Mouse (Mus musculus): ENCODE data around the gene Rps11.
"Not testable (repeated sequence)": the region's sequence is repeated elsewhere in the genome, so short reads cannot be mapped to it uniquely, and the experiment has no call there.

The Rps11 gene

DNA sequence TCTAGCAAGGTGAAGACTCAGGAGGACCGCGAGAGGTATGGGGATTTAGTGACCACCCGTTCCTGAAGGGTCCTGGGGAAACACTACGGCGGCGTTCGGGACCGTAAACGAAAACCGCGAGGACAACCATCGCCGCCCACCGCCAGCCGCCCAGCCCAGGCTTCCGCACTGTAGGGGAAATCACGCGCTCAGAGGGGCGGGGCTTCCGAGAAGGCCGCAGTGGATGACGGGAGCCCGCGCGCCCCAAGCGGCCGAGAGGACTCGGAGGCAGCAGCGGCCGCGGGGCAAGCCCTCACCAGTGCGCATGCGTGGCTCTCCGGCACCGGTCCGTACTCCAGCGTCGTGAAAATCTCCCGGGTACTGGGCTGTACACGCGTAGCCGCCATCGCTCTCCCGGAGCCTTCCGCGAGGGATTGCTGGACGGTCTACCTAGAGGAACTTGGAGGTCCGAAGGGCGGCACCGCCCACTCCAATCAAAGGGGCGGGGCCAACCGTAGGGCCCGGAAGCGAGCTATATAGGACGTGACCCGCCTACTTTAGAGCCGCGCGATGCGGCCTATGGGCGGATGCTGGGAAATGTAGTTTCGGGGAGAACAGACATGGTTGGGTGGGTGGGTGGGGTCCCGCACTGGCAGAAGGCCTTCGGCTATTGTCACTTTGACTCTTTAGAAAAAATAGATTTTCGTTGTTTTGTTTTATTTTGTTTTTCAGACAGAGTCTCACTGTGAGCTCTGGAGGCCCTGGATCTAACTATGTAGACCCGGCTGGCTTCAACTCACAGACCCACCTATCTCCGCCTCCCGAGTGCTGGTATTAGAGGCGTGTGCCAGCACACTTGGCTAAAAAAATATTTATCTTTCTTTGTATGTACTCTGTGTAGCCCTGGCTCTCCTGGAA, 30.1 kb upstream of the Rps11 start, which contains the start of the genes Pih1d1 and Aldh16a1:
TSS of gene Pih1d1 (plus strand) at position 208 of the 897 bp plus-strand sequence.
TSS of gene Aldh16a1 (minus strand) at position 489 of the 897 bp plus-strand sequence.
- peak; percentile 93 to 97 for DNase-seq (ENCODE audit: low spot score in 2 of 2)

DNA sequence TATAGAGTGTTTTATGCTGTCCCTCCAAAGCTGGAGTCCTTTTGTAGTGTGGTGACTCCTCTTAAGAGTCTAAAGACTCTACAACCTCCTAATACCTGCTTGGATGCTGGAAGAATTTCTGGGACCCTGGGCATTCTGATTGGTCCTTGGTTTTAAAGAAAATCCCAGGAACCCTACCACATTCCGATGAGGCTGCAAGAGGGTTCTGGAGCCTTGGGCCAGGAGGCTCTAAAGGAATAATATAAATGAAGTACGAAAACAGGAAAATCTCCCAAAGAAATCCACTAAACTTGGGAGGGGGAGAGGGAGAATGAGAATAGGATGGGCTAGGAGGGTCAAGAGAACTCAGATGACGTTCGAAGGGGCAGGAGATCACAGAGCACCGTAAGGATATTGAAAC, 29.3 kb upstream of the Rps11 start:
- no peak for DNase-seq (ENCODE audit: low spot score in 2 of 2)

DNA sequence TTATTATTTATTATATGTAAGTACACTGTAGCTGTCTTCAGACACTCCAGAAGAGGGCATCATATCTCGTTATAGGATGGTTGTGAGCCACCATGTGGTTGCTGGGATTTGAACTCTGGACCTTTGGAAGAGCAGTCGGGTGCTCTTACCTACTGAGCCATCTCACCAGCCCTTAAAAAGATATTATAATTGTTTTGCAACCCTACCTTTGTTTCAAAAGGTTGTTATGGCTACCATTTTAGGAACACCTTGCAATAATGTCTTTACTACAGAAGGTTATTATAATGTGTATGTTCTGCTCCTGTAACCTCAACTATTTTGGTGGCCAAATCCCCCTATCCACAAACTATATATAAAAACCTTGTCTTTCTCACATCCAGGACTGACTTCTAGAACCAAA, 28.8 kb upstream of the Rps11 start:
- not testable (repeated sequence) for DNase-seq (ENCODE audit: low spot score in 2 of 2)

DNA sequence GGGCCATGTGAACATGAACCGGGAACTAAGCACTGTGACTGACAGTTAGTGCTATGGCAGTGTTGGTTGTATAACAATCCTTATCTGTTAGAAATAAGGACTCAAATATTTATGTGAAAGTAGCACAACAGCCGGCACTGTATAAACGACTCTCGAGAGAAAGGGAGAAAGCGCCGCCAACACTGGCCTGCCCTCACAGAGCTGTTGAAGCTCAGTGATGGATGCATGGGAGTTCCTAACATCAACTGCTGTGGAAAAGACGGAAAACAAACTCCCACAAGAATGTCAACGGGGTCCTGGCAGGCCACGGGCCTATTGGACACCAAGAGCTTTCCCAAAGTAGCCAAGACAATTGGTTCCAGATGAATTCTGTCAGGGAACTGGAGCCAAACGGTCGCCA, 27.1 kb upstream of the Rps11 start:
- no peak for DNase-seq (ENCODE audit: low spot score in 2 of 2)

DNA sequence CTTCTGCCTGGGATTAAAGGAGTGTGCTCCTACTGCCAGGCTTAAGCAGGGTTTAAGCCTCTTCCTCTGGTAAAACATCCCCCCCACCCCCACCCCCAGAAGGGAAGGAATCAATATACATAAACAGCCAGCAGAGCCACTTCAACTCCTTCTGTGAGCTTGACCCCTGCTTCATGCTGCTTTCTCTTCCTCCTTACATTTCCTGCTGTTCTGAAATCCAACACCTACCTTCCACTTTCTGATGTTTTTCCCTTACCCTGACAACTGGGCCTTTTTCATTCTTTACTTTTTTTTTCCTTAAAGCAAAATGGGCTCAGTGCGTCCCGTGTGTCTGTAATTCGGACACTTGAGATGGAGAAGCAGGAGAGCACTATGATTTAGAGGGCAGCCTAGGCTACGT, 26.1 kb upstream of the Rps11 start:
- DNase-seq (ENCODE audit: low spot score in 2 of 2): no peak

DNA sequence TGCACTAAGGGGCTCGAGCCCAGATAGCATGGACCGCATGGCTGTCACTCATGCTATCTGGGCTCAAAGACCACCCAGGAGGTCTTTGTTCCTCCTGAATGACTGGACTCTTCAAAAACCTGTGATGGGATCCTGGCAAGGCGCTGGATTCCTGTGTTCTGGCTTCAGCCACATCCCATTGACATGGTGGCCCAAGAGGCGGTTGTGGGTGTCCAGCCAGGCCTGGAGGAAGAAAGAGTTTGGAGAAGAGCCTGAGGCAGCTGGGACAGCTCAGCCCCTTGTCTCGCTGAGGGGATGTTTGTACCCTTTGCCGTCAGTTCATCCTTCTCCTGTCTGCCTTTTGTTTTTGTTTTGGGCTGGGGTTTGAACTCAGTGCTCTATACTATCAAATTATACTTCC, 25.3 kb upstream of the Rps11 start:
- no peak for DNase-seq (ENCODE audit: low spot score in 2 of 2)

DNA sequence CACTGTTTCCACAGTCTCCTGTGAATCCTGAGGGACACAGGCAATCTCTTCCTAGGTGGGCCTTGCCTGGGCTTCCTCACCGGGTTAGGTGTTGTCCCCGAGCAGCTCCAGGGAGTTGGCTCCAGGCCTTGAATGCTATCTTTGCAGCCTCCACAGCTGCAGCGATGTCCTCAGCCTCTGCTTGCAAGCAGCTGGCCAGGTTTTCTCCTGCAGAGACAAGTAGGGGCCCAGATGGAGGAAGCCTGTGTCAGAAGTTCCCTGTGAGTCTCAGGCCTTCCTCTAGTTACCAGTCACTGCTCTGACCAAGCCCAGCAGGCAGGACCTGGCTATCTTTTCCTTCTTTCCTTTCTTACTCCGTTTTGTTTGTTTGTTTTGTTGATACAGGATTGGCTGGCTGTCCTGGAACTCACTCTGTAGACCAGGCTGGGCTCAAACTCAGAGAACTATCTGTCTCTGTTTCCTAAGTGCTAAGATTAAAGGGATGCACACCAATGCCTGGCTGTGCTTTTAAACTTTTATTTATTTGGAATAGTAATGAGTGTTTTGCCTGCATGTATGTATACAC, 24.4 kb upstream of the Rps11 start:
- no peak for DNase-seq (ENCODE audit: low spot score in 2 of 2)

DNA sequence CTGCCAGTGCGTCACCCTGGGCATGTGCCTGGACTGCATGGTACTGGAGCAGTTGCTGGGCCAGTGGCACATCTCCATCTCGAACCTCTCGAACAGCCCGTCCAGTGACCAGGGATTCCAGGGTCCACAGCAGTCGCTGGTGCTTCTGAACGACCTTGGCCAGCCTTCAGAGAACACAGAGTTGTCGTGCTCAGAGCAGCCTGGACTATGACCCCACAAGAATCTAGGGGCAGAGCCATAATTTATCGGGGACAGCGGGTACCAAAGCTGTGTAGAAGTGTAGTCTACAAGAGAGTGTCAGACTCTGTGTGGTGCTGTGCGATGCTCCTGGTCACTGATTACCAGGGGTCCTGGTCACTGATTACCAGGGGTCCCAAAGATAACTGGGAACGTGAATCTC, 23.7 kb upstream of the Rps11 start:
- DNase-seq (ENCODE audit: low spot score in 2 of 2): no peak

DNA sequence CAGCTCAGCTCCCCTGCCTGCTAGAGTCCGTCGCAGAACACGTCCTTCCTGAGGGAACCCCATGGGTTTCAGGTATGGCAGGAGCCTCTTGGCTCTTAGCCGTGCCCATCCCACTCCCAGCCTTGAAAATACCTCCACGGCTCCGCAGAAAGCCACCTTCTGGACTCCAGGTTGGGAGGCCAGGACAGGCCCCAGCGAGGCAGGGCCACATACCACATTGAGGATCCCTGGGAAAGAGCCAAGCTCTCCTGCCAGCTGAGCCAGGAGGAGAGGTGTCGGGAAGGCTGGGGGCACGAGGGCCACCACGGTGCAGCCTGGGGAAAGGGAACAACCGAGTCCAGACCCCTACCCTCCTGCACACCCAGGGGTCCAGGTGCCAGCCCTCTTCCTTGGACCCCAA, 23.0 kb upstream of the Rps11 start:
- no peak for DNase-seq (ENCODE audit: low spot score in 2 of 2)

DNA sequence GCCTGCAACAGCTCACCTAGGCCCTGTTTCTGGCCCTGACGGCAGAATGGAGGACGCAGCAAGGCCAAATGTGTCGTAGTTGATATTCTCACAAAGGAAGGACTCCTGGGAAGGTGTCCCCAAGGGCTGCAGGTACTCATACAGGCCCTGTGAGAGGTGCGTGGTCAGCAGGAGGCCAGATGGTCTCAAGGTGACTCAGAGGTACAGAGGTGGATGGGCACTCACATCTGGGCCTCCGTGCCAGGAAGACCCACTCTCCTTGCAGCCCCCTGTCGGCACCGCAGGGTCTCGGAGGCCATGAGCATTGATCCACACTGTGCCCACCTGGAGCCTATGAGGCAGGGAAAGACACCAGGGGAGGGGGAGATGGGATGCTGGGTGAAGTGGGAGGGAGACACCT, 21.2 kb upstream of the Rps11 start:
- DNase-seq (ENCODE audit: low spot score in 2 of 2): no peak

DNA sequence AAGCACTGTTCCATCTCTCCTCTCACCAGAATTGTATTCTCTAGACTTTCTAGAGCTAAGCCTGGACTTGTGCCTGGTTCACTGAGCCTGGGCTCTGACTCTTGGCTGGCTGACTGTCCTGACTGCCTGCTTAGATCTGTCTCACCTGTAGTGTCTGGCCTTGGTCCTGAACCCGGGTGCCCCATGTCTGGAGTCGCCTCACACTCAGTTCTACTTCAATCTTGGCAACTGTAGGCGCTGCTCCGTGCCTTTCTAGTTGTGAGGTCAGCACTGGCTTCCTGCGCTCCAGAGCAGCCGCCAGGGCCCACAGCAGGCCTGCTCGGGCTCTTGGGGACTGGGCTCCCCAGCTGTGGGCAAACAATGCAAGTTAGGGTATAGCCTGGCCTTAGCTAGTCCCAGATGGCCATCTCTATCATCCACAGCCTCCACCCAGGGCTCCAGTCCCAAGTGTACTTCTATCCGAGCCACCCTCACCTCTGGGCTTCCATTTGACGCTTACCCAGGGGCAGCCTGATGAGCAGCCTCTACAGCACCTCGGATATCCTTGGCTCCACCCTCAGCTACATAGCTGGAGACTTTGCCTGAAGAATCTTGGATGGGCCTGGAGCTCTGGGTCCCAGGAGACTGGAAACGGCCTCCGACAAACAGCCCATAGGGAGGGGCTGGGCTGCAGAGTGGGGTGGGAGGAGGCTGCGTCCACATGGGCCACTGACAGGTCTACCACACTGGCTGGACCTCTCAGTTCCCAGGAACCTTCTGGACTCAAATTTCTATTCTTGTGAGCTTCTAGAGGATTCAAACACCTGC, 20.3 kb upstream of the Rps11 start:
- DNase-seq (ENCODE audit: low spot score in 2 of 2): no peak

DNA sequence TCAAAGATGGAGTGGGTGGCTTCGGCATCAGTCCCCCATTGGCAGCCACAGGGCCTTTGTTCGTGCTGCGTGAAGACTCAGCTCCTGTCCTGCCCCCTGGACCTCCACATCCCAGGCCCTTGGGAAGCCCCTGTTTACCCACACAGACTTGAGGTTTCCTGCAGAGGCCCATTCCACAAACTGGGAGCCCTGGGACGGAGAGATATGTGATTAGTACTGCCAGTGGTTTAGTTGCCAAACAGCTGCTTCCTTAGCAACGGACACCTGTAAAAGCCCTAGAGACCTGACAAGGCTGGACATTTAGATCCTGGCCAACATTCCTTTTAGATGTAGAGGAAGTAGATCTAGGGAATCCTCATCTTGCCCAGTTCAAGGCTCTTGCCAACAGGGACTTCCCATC, 17.7 kb upstream of the Rps11 start:
- DNase-seq (ENCODE audit: low spot score in 2 of 2): no peak

DNA sequence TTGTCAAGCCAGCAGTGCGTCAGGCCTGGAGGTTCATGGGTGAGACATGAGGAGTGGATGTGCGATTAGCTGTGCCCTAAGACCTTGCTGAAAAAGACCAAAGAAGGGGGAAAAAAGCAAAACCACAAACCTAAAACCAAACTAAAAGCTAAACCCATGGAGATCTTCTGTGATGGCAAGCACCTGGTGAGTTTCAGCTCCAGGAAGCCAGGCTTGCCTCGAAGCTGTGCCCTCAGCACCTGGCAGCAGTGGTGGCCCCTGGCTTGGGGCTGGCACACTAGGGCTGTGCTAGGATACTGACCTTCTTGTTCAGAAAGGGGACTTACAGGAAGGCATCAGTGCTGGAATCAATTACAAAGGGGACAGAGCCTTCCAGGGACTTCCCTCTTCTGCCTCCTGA, 17.1 kb upstream of the Rps11 start:
- no peak for DNase-seq (ENCODE audit: low spot score in 2 of 2)

DNA sequence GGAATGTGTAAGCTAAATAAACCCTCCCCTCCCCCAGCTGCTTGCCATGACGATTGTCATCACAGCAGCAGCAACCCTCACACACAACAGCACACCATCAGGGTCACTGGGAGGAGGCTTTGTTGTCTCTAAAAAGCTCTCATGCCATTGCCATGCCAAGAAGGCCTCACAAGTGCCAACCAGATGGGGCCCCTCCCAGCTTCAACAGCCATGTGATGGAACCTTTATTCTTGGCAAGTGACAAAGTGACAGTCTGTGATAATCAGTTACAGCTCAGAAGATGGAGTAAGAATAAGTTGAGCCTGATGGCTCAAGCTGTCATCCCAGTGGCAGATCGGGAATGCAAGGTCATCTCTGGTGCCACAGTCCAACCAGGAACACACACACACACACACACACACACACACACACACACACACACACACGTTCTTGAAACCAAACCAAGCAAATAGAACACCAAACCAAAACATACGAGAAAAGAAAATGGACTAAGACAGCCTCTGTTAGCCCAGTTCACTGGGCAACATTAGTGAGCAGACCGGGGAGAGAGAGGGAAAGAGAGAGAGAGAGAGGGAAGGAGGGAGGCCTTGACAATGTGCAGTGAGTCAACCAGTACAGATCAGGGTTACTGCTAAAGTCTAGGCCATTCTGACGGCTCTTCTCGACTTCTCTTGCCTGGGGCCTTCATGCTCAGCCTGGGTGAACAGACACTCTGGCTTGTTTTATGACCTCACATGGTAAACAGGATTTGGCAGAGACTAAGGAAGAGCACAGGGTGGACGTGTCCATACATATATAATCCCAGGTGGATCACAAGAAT, 15.9 kb upstream of the Rps11 start:
- DNase-seq (ENCODE audit: low spot score in 2 of 2): no peak

DNA sequence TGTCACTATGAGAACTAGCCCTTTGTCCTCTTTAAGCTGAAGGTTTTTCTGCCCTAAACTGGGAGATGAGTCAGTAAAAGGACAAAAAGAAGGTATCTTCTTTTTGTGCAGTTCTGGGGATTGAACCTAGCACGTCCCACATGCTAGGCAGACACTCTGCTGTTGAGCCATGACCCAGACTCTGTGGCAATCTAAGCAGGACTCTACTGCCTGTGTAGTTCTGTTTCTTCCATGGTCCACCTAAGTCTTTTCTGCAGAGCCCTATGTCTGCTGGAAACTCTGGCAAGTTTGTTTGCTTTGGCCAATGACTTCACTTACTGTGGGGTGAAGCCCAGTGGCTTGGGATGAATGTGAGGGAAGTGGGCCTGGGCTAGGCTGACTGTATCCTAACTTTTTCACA, 14.2 kb upstream of the Rps11 start:
- no peak for DNase-seq (ENCODE audit: low spot score in 2 of 2)

DNA sequence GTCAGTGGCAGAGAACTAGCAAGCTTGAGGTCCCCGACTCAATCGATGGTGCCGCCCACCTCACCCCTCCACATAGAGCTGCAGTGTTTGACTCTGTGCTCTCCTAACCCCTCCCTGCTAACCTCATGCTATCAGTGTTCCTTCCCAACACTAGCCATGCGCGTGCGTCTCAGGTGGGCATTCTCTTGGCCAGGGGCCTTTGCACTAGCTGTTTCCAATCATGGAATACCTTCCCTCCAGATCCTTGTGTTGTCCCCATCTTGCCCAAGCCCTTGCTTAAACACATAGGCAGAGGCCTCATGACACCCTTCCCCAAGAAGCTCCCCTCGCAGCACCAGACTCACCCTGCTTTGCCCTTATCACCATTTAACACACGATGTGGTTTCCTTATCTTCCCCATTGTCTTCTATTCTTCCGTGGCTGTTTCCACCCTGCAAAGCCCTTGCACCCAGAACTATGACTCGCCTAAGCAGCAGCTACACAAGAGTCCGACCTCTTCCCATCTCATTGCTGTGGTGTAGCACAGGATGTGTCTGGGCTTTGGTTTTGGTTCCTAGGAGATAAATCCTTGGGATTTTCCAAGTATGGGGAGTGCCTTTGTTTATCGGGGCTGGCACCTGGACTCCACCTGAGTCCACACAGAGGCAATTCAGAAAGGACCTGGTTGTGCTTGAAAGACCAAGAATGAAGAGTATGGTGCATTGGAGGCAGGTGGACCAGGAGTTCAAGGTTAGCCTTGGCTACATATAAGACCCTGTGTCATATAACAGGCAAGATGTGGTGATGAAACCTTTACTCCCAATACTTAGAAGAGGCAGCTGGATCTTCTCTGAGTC, 13.2 kb upstream of the Rps11 start:
- DNase-seq (ENCODE audit: low spot score in 2 of 2): no peak

DNA sequence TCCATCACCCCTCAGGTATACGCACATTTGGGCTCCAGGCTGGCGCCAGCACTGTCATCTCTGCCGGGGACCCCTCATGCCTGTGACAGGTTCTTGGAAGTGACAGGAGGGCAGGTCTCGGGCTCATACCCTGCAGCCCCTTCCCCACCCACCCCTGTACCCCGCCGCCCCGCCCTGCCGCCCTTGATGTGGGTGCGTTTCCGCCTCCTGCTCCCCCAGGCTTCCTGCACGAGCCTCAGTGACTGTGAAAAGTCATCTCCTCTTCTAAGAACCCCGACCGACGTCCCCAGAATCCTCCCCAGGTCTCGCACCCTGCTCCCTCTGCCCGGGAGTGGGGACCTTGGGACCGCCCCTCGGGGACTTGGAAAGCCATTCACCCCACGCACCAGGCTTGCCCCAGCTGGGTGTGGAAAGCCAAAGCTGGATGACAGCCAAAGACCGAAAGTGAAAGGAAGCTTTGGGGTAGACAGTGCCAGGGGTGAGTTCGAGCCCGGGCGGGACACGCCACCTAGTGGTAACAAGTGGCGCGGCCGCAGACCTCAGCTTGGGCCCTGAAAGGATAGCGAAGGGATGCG, 11.8 kb upstream of the Rps11 start, which contains the start of the genes Gm45713 and Flt3l:
TSS of gene Gm45713 (minus strand) at position 239 of the 575 bp plus-strand sequence.
TSS of gene Flt3l (minus strand) at position 440 of the 575 bp plus-strand sequence.
- DNase-seq (ENCODE audit: low spot score in 2 of 2): peak; percentile 81 to 83

DNA sequence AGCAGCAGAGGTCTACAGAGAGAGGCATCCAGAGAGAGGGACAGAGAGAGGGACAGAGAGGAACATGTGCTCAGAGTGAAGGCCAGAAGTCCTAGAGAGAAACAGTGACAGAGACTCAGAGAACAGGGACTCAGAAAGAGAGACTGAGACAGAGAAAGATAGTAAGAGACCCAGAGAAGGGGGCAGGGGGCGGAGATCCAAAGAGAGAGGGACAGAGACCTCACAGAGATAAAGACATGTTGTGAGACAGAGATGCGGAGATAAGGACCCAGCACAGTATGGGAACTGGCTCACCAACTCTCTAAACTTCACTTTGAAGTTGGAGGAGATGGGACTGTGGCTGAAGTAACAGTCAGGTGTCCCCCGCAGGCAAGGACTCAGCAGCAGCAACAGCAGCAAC, 11.1 kb upstream of the Rps11 start:
- DNase-seq (ENCODE audit: low spot score in 2 of 2): no peak

DNA sequence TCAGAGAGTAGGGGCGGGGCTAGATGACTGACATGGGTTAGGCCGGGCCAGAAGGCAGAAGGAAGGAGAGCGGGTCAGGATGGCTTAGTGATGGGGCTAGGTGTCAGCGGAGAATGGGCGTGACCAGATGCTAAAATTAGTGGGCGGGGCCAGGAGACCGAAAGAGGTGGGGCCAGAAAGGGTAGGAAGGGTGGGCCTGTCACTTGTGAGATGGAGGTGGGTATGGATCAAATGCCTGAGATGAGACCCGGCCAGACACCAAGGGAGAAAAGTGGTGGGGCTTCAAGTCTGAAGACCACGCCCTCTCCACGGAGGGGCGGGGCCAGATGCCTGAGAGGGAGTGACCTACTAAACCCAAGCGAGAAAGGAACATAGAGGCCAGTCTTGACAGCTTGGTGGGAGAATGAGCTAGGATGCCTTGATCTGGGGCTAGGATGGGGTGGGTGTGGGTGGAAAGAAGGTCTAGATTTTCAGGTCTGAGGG, 10.3 kb upstream of the Rps11 start:
- DNase-seq (ENCODE audit: low spot score in 2 of 2): no peak
